Mouse (Mus musculus) CH12.LX (cell line): Measurements from ENCODE around the gene Gm4553.

Experiments used
- CTCF ChIP-seq, 2 experiments: IDR thresholded peaks in 1 of 2; conservative IDR thresholded peaks in 1 of 2; 2 replicates each; pipeline ENCODE4 v1.5.1; 2011 to 2012; ENCODE audit warnings: low read depth in 2 of 2, low read length in 2 of 2, improper control_type of control experiment in 1 of 2, inconsistent platforms in 1 of 2, mild to moderate bottlenecking in 1 of 2, moderate library complexity in 1 of 2
- EP300 ChIP-seq: IDR thresholded peaks from 2 replicates; pipeline ENCODE4 v1.6.1; 2011; ENCODE audit warnings: low read length, improper control_type of control experiment
- MAFK ChIP-seq: IDR thresholded peaks from 2 replicates; pipeline ENCODE4 v1.6.1; 2011; ENCODE audit warnings: low read length, improper control_type of control experiment; ENCODE audit not compliant: insufficient replicate concordance
- MAX ChIP-seq: IDR thresholded peaks from 2 replicates; pipeline ENCODE4 v1.6.1; 2011; ENCODE audit warnings: low read length, improper control_type of control experiment
- NRF1 ChIP-seq: IDR thresholded peaks from 2 replicates; pipeline ENCODE4 v1.6.1; 2014; ENCODE audit warnings: low read depth, mild to moderate bottlenecking, inconsistent platforms, low read length, improper control_type of control experiment, moderate library complexity
- POLR2A ChIP-seq: IDR thresholded peaks from 2 replicates; pipeline ENCODE4 v1.6.1; 2011; ENCODE audit warnings: low read depth, mild to moderate bottlenecking, improper control_type of control experiment, low read length
- SIN3A ChIP-seq: IDR thresholded peaks from 2 replicates; pipeline ENCODE4 v1.6.1; 2012; ENCODE audit warnings: low read length, improper control_type of control experiment, inconsistent platforms
- USF1 ChIP-seq: IDR thresholded peaks from 2 replicates; pipeline ENCODE4 v1.6.1; 2014; ENCODE audit warnings: low read depth, mild to moderate bottlenecking, inconsistent platforms, low read length, improper control_type of control experiment
- USF2 ChIP-seq: conservative IDR thresholded peaks from 2 replicates; pipeline ENCODE4 v1.6.1; 2011; ENCODE audit warnings: low read depth, low read length, improper control_type of control experiment
- ZKSCAN1 ChIP-seq: IDR thresholded peaks from 2 replicates; pipeline ENCODE4 v1.6.1; 2012; ENCODE audit warnings: low read depth, inconsistent platforms, low read length, improper control_type of control experiment, borderline replicate concordance

DNA sequence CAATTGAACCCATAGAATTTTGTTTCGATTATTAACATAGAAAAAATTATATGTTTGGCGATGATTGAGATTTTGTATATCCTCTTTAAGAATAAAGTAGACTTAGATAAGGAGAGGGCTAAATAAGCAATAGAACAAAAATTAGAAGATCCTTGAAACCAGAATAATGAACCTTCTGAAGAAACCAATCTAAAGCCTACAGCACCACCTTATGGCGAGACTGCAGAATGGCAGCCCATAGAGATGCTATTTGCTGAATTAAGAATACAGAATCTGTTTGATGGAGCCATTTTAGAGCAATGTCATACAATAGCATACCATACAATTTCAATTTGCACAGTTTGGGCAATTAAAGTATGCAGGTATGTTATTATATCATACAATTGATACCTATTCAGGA lies 4.3 kb upstream of the Gm4553 start:
- TF ChIP-seq CTCF (conservative IDR thresholded peaks at IDR 0.05 in 1 of 2, IDR thresholded peaks at IDR 0.05 in 1 of 2; ENCODE audit: low read depth in 2 of 2, low read length in 2 of 2) (peak; percentile 62 to 88), MAFK (no peak), ZKSCAN1 (no peak), MAX (no peak), EP300 (no peak), SIN3A (no peak), POLR2A (no peak), USF2 (no peak), NRF1 (no peak), USF1 (no peak)
